Mouse (Mus musculus) forebrain, postnatal 0 days (tissue): Measurements from ENCODE around the gene Bcar1. TPM values are rescaled to one million over a fixed set of nuclear protein-coding genes. Genes with fewer than 3 reads are reported as not detected.

Source experiments
- ATAC-seq: fragments of 200-750 bp; cut with Nextera tagmentation; 2 replicates; pipeline ENCODE4 v1.8.0; 2017; ENCODE audit warnings: mild to moderate bottlenecking, moderate library complexity
- DNase-seq: peaks from one replicate; pipeline ENCODE4 v3.0.0-alpha.2; 2015
- H3K27ac ChIP-seq: fragments of 300-500 bp; sonication (generic); 2 replicates; pipeline ENCODE4 v1.5.1; 2014; ENCODE audit warnings: low read depth, mild to moderate bottlenecking, antibody characterized with exemption, low read length, moderate library complexity, mixed read lengths
- H3K27me3 ChIP-seq: fragments of 300-500 bp; sonication (generic); 2 replicates; pipeline ENCODE4 v1.6.1; 2014; ENCODE audit warnings: mild to moderate bottlenecking, low read length, mixed read lengths; ENCODE audit not compliant: insufficient read depth
- H3K36me3 ChIP-seq: fragments of 300-500 bp; sonication (generic); 2 replicates; pipeline ENCODE4 v1.6.1; 2014; ENCODE audit warnings: mild to moderate bottlenecking, moderate library complexity; ENCODE audit not compliant: insufficient read depth
- H3K4me1 ChIP-seq: fragments of 300-500 bp; sonication (generic); 2 replicates; pipeline ENCODE4 v1.6.1; 2014; ENCODE audit warnings: antibody characterized with exemption; ENCODE audit not compliant: insufficient read depth
- H3K4me2 ChIP-seq: fragments of 300-500 bp; sonication (generic); 2 replicates; pipeline ENCODE4 v1.6.1; 2014; ENCODE audit warnings: low read depth, mild to moderate bottlenecking, moderate library complexity
- H3K4me3 ChIP-seq: fragments of 300-500 bp; sonication (generic); 2 replicates; pipeline ENCODE4 v1.5.1; 2014; ENCODE audit warnings: low read depth, low read length, mixed read lengths
- H3K9ac ChIP-seq: fragments of 300-500 bp; sonication (generic); 2 replicates; pipeline ENCODE4 v1.6.1; 2014; ENCODE audit warnings: mild to moderate bottlenecking
- H3K9me3 ChIP-seq: fragments of 300-500 bp; sonication (generic); 2 replicates; pipeline ENCODE4 v1.6.1; 2016; ENCODE audit warnings: low read length
- CTCF ChIP-seq: sonication (generic); IDR thresholded peaks from 2 replicates; pipeline ENCODE4 v1.5.1; 2016; ENCODE audit warnings: antibody characterized with exemption, control low read depth, low read depth
- WGBS: fragments of 180-500 bp; shearing (Covaris S2); extraction: QIAGEN DNeasy Blood & Tissue Kit; methylation state at CpG from one replicate; pipeline ENCODE4 v1.1.7; 2014; 5-methylcytosine and 5-hydroxymethylcytosine counted together
- polyA plus RNA-seq: library from polyadenylated mRNA; unstranded; fragments of >200 nt; fragmentation: Nextera tagmentation; extraction: Ambion mirVana; gene quantifications from 2 replicates; pipeline ENCODE4 v1.2.1, GENCODE M21; 2015
- total RNA-seq: library from RNA; depleted of rRNA; stranded (reverse); fragments of >200 nt; gene quantifications from 2 replicates; pipeline ENCODE4 v1.2.3, GENCODE M21; 2014

Gene Bcar1
- total and polyA plus RNA-seq, 2 experiments from 2014 or later: 43.4 to 60.3 TPM

DNA sequence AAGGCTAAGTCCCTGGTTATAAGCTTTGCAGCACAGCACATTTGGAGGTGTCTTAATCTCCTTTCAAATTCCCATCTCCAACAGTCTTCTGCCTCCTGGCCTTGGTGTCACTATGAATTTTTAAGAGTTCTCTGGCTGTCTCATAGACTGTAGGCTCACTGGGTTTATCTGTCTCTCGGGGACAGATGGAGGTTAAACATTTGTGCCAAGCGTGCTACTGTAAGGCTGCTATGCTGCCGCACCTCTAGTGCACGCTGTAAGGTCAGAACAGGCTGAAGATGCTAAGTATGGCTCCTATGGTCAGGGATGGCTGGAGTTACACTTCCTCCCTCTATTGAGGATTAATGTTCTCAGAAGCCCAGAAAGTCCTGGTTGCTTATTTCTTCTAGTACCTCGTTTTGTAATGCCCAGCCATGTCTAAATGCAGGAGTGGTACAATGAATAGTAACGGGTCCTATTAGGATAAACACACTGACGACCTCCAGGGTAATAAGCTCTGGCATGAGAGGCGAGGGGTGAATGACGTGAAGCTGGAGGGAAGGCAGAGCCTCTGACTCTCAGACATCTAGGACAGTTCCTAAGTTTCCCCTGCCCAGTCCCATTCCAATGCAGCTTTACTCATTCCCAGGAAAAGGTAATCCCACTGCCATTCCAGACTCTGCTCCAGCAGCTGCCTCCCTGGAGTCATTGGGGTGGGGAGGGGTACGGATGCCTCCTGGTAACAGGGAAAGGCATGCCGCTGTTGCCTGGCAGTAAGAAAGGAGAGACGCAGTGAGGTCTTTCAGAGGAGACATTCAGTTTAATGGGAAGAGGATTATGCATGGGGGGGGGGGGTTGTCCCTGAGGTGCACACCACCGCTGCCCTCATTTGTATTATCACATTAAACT is 43.3 kb upstream of the Bcar1 start:
- H3K36me3 ChIP-seq: 0 out of 2 replicates have a peak, but pooled peaks cover 4% of the 10 kb centered on the region
- peak; percentile 76 for ATAC-seq
- H3K9me3 ChIP-seq: no peaks in the 10 kb centered on the region
- no peaks in the 10 kb centered on the region for H3K27me3 ChIP-seq
- no peak for TF ChIP-seq CTCF
- H3K4me1 ChIP-seq: peaks cover 12% of the 10 kb centered on the region; the same call in 1 of the 2 replicates
- peak overlapping the region; percentile 35; the same call in 1 of the 2 replicates for H3K27ac ChIP-seq
- no peak overlapping the region for H3K9ac ChIP-seq
- H3K4me2 ChIP-seq: no peak overlapping the region
- no peak for DNase-seq
- 32% methylated on average over 13 of the region's 13 CpGs for WGBS
- H3K4me3 ChIP-seq: no peak overlapping the region

DNA sequence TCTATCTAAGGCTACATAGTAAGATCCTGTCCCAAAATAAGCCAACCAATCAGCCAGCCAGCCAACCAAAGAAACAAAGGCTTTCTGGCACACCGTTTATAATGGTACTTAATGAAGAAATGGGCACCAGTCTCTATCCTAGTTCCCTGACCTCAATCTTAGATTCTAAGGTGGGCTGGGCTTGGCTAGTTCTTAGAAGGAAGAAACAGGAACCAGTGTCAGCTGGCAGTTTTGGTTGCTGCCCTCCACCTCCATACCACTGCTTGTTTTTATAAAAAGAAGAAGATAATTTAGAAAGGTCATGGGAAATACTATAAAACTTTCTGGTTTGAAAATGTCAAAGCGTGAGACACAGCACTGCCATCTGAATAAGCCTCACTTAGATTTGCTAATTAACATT is 42.5 kb upstream of the Bcar1 start:
- H3K4me1 ChIP-seq: peaks cover 12% of the 10 kb centered on the region; the same call in 1 of the 2 replicates
- no peak for DNase-seq
- no peaks in the 10 kb centered on the region for H3K9me3 ChIP-seq
- no peak for ATAC-seq
- H3K27me3 ChIP-seq: no peaks in the 10 kb centered on the region
- H3K4me3 ChIP-seq: no peak overlapping the region
- WGBS: 63% methylated on average over 2 of the region's 2 CpGs
- no peak overlapping the region for H3K9ac ChIP-seq
- TF ChIP-seq CTCF: no peak
- no peak overlapping the region for H3K4me2 ChIP-seq
- H3K36me3 ChIP-seq: 0 out of 2 replicates have a peak, but pooled peaks cover 4% of the 10 kb centered on the region
- H3K27ac ChIP-seq: no peak overlapping the region

DNA sequence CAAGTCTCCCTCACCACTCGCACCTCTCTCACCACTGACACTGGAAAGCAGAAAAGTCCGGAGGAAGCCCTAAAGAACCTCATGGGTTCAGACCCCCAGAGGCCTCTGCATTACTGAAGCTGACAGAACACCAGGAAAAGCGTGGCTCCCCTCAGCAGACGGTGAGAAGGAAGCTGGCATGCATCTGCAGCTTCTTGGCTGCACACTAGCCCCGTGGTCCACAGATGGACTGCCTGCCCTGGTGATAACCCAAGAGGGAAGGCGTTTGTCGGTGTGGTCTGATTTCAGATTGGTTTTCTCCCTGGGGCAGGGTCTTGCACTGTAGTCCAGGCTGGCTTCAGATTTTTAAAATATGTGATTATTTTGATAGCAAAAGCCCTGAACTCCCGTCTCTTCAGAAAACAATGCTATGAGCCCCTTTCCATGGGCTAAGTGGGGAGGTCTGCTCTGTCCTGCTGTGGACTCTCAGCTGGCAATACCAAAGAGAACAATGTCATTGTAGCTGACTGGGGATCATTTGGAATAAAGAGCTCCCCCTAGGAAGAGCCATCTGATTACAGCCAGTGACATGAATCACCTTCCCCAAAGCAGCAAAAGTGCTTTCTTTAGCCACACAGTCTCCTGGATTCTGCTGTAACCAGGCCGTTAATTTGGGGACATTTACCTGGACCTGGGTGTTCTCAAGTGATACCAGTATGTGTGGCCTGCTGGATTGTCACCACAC is 39.2 kb upstream of the Bcar1 start:
- ATAC-seq (no peak), DNase-seq (no peak)
- WGBS: 54% methylated on average over 9 of the region's 9 CpGs
- Histone ChIP-seq H3K4me1 (peaks cover 15% of the 10 kb centered on the region; the same call in 1 of the 2 replicates), H3K4me2 (no peak overlapping the region), H3K27me3 (no peaks in the 10 kb centered on the region), H3K4me3 (no peak overlapping the region), H3K27ac (no peak overlapping the region), H3K9me3 (no peaks in the 10 kb centered on the region), H3K36me3 (0 out of 2 replicates have a peak, but pooled peaks cover 5% of the 10 kb centered on the region), H3K9ac (no peak overlapping the region)
- TF ChIP-seq CTCF: 0 out of 2 replicates have a peak, but pooled peaks have one; percentile 30

DNA sequence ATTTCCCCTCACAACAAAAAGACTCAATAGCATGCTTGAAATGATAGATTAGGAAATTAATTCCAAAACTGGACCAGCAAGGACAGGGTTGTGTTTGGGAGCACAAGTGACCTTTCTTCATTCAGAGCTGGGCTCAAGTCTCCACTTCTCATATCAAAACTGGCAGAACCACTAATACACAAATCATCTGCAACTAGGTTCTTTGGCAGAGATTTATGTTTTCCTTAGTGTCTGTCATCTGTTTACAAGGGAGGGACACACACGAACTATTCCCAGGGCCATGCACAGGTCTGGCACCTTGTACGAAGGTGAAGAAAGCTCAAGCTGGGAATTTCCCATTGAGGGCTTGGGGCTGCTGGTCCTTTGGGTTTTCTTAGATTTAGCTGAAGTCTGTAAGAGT is 38.6 kb upstream of the Bcar1 start:
- H3K4me3 ChIP-seq: no peak overlapping the region
- no peak for TF ChIP-seq CTCF
- H3K9me3 ChIP-seq: no peaks in the 10 kb centered on the region
- no peak for ATAC-seq
- H3K36me3 ChIP-seq: 0 out of 2 replicates have a peak, but pooled peaks cover 5% of the 10 kb centered on the region
- no peak overlapping the region for H3K27ac ChIP-seq
- no peak for DNase-seq
- no peak overlapping the region for H3K4me2 ChIP-seq
- 68% methylated on average over 2 of the region's 2 CpGs for WGBS
- H3K4me1 ChIP-seq: peaks cover 12% of the 10 kb centered on the region; the same call in 1 of the 2 replicates
- H3K27me3 ChIP-seq: no peaks in the 10 kb centered on the region
- no peak overlapping the region for H3K9ac ChIP-seq

DNA sequence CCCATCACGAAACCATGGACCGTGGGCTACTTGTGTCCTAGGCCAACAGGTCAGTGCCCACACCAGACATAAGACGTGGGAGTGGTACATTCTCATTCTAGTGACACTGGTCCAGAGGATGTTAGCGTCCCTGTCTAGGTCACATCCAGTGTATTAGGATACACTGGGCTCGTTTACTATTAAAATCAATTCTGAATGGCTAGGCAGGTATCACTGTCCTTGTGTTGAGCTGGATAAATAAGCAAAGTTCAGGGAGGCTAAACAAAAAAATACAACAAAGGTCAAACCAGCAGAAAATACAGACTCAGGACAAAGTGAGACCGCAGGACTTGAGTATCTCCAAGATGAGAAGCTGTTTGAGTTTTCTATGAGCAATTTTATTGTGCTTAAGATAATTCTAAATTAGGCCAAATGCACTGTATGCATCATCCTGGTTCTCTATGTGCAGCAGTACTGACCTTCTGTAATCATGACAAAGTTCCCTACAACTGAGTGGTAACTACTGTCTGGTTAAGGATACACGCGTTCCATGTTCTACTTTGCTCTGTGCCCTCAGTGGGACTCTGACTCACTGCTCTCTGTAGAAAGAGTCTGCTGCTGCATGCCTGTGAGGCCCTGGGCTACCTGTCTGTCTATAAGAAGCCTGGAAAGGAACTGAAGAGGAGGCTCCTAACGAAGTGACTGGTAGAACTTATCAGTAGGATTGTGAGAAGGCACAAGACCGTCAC is 37.3 kb upstream of the Bcar1 start:
- no peak overlapping the region for H3K9ac ChIP-seq
- H3K27me3 ChIP-seq: no peaks in the 10 kb centered on the region
- H3K36me3 ChIP-seq: 0 out of 2 replicates have a peak, but pooled peaks cover 5% of the 10 kb centered on the region
- H3K4me2 ChIP-seq: no peak overlapping the region
- no peak for DNase-seq
- peaks cover 4% of the 10 kb centered on the region; the same call in 1 of the 2 replicates for H3K4me1 ChIP-seq
- WGBS: 86% methylated on average over 10 of the region's 10 CpGs
- H3K4me3 ChIP-seq: no peak overlapping the region
- no peak for TF ChIP-seq CTCF
- no peak overlapping the region for H3K27ac ChIP-seq
- no peaks in the 10 kb centered on the region for H3K9me3 ChIP-seq
- ATAC-seq: no peak

DNA sequence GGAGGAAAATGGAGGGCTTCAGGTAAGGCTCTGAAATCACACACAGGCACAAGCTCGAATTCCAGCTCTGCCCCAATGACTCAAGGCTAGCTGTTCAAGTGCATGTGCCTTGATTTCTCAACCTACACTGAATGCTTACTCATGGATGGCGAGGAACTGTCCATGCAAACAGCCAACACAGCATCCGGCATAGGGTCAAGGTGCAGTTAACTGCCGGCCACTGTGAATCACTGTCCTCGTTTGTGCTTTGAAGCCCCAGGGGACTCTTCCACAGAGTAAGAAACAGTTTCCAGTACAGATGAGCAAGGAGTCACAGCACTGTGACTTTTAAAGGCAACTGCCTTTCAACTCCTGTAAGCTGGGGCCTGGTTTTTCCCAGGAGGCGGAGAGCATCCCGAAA is 36.1 kb upstream of the Bcar1 start:
- Histone ChIP-seq H3K9me3 (no peaks in the 10 kb centered on the region), H3K4me3 (no peak overlapping the region), H3K9ac (no peak overlapping the region), H3K4me2 (no peak overlapping the region), H3K27ac (no peak overlapping the region), H3K27me3 (no peaks in the 10 kb centered on the region), H3K4me1 (peaks cover 4% of the 10 kb centered on the region; the same call in 1 of the 2 replicates), H3K36me3 (peaks cover 6% of the 10 kb centered on the region; the same call in 1 of the 2 replicates)
- WGBS: 81% methylated on average over 7 of the region's 7 CpGs
- no peak for TF ChIP-seq CTCF
- DNase-seq: no peak
- ATAC-seq: no peak
